Mouse (Mus musculus) cerebellum, postnatal 36 days (tissue): ENCODE results near the gene Cacna2d3.

Source experiments
- DNase-seq, 2 experiments: peaks; one replicate each; pipeline ENCODE4 v3.0.0; 2021 to 2022; ENCODE audit warnings: mixed read lengths in 2 of 2

The Cacna2d3 gene

GRCm38 (mm10) chr14:29137614-29138013 lies 584.0 kb downstream of the Cacna2d3 start:
- DNase-seq: no peak

GRCm38 (mm10) chr14:29137006-29137579 lies 584.6 kb downstream of the Cacna2d3 start:
- no peak for DNase-seq

GRCm38 (mm10) chr14:29134901-29135300 lies 586.8 kb downstream of the Cacna2d3 start:
- DNase-seq: no peak

GRCm38 (mm10) chr14:29130511-29130910 lies 591.2 kb downstream of the Cacna2d3 start:
- no peak for DNase-seq

GRCm38 (mm10) chr14:29123886-29124285 lies 597.8 kb downstream of the Cacna2d3 start:
- DNase-seq: no peak

GRCm38 (mm10) chr14:29122749-29123148 lies 598.9 kb downstream of the Cacna2d3 start:
- DNase-seq: no peak

GRCm38 (mm10) chr14:29113852-29114450 lies 607.7 kb downstream of the Cacna2d3 start:
- peak; percentile 35 to 38 for DNase-seq

- peak; percentile 37 to 42 for DNase-seq
These were observed 610.0 kb downstream of the Cacna2d3 start for GRCm38 (mm10) chr14:29111666-29112065.

GRCm38 (mm10) chr14:29110351-29111091 lies 611.1 kb downstream of the Cacna2d3 start:
- peak in 1 of 2 experiments; percentile 16 for DNase-seq

- DNase-seq: no peak
These were observed 614.2 kb downstream of the Cacna2d3 start for GRCm38 (mm10) chr14:29107464-29107863.

GRCm38 (mm10) chr14:29097776-29098175 lies 623.9 kb downstream of the Cacna2d3 start:
- DNase-seq: no peak

GRCm38 (mm10) chr14:29095431-29095830 lies 626.2 kb downstream of the Cacna2d3 start:
- no peak for DNase-seq

GRCm38 (mm10) chr14:29090074-29090473 lies 631.6 kb downstream of the Cacna2d3 start:
- DNase-seq: peak; percentile 81 to 83

- no peak for DNase-seq
These were observed 635.1 kb downstream of the Cacna2d3 start for GRCm38 (mm10) chr14:29086528-29086927.

GRCm38 (mm10) chr14:29085493-29086159 lies 636.0 kb downstream of the Cacna2d3 start:
- no peak for DNase-seq

GRCm38 (mm10) chr14:29082171-29082570 lies 639.5 kb downstream of the Cacna2d3 start:
- no peak for DNase-seq

- no peak for DNase-seq
These were observed 641.0 kb downstream of the Cacna2d3 start for GRCm38 (mm10) chr14:29080630-29081029.

GRCm38 (mm10) chr14:29080228-29080627 lies 641.4 kb downstream of the Cacna2d3 start:
- DNase-seq: no peak

GRCm38 (mm10) chr14:29077418-29077817 lies 644.2 kb downstream of the Cacna2d3 start:
- DNase-seq: no peak

- DNase-seq: peak in 1 of 2 experiments; percentile 33
These were observed 647.9 kb downstream of the Cacna2d3 start for GRCm38 (mm10) chr14:29073747-29074146.

GRCm38 (mm10) chr14:29062676-29063075 lies 659.0 kb downstream of the Cacna2d3 start:
- DNase-seq: no peak

GRCm38 (mm10) chr14:29061491-29061890 lies 660.2 kb downstream of the Cacna2d3 start:
- no peak for DNase-seq

- no peak for DNase-seq
These were observed 661.0 kb downstream of the Cacna2d3 start for GRCm38 (mm10) chr14:29060679-29061078.
